Mouse (Mus musculus): Measurements from ENCODE around the gene Impg1.
A peak's percentile ranks its signal among the peaks of the same experiment; 100 is the strongest.
"Not testable (repeated sequence)": the region's sequence is repeated elsewhere in the genome, so short reads cannot be mapped to it uniquely, and the experiment has no call there.

Gene Impg1

GRCm38 (mm10) chr9:80344451-80345000 is 120.8 kb downstream of the Impg1 start:
- DNase-seq (ENCODE audit: inconsistent ontology term), result no peak

DNA sequence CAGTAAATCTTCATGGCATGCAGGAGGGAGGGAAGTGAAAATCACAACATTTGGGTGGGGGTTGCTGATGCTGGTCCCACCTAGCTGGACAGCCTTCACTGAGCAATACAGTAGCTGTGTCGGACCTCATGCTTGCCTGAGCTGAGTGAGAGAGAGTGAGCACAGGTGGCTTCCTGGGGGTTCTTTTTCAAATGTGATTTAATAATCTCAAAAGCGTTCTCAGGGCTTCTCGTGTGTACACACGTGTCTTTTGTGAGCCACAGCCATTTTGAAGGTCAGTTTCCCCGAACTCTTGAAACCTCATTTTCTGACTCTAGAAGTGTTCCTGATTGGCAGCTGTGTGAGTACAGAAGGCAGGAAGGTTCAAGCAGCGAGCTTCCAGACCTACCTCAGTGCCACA is 122.8 kb downstream of the Impg1 start:
- no peak for DNase-seq (ENCODE audit: inconsistent ontology term)

DNA sequence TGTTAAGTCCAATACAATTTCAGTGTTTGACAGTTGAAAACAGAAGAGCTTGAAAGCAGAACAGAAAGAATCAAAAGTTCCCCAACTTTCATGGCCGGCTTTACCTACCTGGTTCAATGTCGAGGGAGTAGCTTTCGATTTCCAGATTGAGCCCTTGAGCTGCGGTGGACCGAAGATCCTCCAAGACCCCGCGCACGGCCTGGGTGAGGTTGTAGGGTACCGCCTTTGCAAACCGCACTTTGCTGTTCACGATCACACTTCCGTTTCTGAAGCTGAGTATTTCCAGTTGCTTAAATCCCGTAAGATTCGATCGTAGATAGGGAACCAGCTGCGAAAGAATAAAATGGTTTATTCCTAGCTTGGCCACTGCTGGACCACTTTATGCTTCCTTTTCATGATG is 123.5 kb downstream of the Impg1 start:
- DNase-seq (ENCODE audit: inconsistent ontology term), result no peak

GRCm38 (mm10) chr9:80340927-80341326 is 124.4 kb downstream of the Impg1 start:
- peak; percentile 60 for DNase-seq (ENCODE audit: inconsistent ontology term)

- DNase-seq (ENCODE audit: inconsistent ontology term), result no peak
Measured at GRCm38 (mm10) chr9:80338026-80338425, 127.3 kb downstream of the Impg1 start.

DNA sequence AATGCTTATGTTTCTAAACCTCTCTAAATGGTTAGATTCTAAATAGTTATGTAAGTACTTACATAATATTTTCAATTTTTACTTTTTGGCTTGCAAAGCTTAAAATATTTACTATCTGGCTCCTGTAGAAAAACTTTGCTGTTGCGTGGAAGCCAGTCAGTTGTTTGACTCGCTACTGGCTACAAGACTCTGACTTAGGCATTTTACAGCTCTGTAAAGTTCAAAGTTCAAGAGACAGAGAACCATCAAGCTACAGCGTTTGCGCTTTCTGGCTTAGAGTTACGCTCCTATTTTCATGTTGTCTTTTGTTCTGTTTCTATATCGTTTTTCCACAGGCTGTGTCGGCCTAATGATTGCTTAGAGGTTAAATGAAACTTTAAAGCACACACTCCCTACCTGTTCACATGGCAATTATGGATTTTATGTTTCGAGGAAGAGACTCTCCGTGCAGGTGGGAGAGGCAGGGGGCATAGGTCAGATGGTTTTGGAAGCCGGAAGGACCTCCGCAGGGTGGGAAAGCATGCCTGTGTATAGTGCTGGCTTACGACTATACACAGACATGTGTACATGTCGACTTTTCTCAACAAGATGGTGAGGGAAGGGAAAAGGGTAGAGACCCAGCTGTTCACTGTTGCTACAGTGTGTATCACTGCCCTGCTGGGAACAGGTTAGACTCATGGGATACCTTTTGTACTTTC is 129.5 kb downstream of the Impg1 start:
- DNase-seq (ENCODE audit: inconsistent ontology term), result no peak

DNA sequence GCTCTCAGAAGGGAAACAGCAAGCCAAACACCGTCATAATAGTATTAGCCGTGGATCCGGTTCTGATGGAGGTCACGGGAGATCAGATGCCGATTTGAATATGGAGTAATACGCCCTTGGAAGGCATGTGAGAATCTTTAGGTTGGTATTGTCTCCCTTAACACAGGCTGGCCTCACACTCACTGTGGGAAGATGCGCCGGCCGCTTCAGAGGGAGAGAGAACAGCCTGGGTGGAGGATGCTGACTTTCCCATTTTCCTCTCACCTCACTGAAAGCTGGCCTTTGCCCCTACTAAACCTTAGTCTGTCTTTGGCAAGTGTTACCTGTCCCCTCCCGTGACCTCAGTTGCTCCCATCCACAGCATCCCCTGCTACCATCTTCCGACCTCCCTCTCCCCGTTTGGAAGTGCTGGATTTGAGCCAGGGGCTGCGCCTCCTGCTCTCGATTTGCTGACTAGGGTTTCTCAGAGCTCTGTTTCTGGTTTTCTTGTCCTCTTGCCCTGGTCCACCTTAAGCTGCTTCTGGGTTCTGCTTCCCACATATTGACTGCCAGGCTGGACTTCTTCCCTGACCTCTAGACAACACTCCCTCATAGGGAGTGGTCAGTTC is 131.2 kb downstream of the Impg1 start:
- DNase-seq (ENCODE audit: inconsistent ontology term), result no peak

DNA sequence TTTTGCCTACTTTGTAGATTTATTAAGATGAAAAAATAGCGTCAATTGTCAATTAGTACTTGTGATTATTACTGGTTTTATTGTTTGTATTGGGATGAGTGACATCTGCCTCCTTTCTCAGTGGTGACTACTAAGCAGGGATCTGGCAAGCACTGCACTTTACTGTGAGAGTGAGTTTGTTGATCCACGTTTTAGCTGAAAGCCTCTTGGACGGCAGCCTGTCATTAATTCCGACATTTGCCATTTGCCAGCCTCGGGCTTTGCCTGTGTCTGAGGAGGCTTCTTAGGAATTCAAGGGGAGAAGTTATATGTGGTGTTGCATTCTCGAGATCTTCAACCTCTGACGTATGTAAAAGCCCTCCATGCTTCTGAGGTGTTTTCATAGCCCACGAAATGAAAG is 131.8 kb downstream of the Impg1 start:
- DNase-seq (ENCODE audit: inconsistent ontology term), result no peak

DNA sequence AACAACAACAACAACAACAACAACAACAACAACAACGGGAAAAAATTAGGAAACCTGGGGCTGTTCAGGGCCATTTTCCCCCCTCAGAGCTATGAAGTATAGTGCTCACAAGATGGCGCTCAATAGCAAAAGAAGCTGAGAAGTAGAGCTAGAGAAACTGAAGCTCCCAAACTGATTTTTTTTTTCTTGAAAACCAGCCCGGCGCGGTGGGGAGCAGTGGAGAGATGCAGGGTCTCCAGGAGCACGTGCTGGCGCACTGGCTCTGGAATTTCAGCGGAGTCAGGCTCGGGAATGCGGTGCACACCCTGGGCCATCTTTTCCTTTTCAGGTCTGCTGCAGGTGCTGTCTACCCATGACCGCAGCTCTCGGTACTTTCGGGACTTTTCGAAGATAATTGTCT is 133.1 kb downstream of the Impg1 start:
- peak; percentile 55 for DNase-seq (ENCODE audit: inconsistent ontology term)

DNA sequence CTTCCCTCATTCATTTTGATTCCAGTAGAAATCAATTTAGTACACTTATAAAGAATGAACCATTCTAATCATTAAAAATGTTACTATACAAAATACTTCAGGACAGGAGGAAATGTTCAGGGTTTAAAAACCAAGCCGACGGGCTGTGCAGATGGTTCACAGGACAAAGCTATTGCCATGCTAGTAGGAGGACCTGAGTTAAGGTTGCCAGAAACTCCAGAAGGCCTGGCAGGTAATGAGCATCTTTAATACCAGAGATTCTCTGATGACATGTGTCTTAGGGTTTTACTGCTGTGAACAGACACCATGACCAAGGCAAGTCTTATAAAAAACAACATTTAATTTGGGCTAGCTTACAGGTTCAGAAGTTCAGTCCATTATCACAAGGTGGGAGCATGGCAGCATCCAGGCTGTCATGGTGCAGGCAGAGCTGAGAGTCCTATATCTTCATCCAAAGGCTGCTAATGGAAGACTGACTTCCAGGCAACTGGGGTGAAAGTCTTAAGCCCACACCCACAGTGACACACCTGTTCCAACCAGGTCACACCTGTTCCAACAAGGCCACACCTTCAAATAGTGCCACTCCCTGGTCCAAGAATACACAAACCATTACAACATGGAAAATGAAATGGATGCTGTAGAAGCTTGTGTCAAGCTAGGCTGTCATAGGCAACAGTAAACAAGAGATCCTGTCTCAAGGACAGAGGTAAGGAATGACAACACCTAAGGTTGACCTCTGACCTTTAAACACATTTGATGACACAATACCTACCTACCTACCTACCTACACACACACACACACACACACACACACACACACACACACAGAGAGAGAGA is 144.0 kb downstream of the Impg1 start:
- not testable (repeated sequence) for DNase-seq (ENCODE audit: inconsistent ontology term)

- DNase-seq (ENCODE audit: inconsistent ontology term), result no peak
Measured at GRCm38 (mm10) chr9:80318027-80318426, 147.3 kb downstream of the Impg1 start.

GRCm38 (mm10) chr9:80315922-80316321 is 149.4 kb downstream of the Impg1 start:
- DNase-seq (ENCODE audit: inconsistent ontology term), result no peak

DNA sequence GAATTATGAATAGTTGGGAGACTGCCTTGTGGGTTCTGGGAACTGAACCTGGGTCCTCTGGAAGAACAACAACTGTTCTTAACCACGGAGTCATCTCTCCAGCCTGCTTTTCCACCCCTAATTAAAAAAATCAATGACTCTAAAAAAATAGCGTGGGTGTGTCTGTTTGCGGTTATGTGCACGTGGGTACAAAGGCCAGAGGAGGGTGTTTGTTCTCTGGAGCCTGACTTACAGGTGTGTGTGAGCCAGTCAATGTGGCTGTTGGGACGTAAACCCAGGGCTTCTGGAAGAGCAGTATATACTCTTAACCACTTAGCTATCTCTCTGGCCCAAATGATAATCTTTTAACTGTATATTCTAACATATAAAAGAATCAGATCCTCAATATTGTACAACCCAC is 151.7 kb downstream of the Impg1 start:
- DNase-seq (ENCODE audit: inconsistent ontology term), result no peak

GRCm38 (mm10) chr9:80307629-80308028 is 157.7 kb downstream of the Impg1 start:
- no peak for DNase-seq (ENCODE audit: inconsistent ontology term)

GRCm38 (mm10) chr9:80306853-80307252 is 158.4 kb downstream of the Impg1 start:
- no peak for DNase-seq (ENCODE audit: inconsistent ontology term)

GRCm38 (mm10) chr9:80306390-80306789 is 158.9 kb downstream of the Impg1 start:
- no peak for DNase-seq (ENCODE audit: inconsistent ontology term)

GRCm38 (mm10) chr9:80303518-80303917 is 161.8 kb downstream of the Impg1 start:
- DNase-seq (ENCODE audit: inconsistent ontology term), result no peak

DNA sequence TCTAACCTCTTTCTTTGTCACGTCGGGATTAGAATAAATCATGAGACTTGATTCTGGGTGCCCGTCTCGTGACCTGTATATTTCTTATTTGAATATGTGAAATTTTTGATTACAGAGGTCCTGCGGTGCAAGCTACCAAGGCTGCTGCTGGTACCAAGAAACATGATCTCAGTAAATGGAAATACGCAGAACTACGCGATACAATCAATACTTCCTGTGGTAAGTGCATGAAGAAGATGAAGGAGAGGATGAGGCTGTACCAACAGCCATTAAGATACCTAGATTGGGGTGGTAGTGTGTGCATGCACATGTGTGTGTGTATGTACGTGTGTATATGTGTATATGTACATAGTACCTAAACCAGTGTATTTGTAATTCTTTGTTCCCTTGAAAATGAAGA is 166.2 kb downstream of the Impg1 start:
- no peak for DNase-seq (ENCODE audit: inconsistent ontology term)

DNA sequence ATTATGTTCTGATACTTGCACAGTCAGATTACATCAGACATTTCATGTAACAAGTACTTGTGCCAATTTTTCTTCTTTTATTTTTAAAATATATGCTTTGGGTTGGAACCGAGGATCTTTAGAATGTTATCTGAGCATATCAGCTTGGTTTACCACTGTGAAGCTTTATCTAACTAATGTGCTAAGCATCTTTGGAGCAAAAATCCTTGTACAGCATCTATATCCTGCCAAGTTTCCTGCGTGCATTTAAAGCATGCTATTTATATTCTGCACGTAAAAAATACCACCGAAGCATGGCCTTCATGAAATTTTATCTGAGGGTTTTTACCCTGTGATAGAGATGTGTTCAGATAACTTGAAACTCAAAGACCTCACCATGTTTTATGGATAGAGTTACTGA is 169.2 kb downstream of the Impg1 start:
- no peak for DNase-seq (ENCODE audit: inconsistent ontology term)

DNA sequence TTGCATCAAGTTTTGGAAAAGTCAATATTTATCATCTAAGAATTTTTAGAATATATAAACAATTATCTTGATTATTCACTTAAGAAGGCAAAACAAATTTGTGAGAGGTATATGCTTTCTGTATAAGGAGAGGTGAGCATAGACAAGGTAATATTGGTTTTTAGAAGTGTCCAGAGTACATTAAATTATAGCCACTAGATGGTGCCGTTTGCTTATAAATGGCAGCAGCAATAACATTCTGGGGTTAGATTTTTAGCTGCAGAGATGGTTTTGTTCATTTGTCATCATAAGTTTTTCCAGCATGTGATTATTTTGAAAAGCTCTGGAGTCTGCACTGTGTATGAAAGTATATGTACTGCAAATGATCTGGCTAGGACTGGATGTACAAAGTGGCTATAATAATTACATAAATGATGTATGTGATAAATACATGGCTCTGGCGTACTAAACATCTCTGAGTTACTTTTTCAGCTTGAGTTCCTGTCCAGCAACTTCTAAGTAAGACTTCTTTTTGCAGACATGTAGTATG is 172.2 kb downstream of the Impg1 start:
- peak; percentile 4 for DNase-seq (ENCODE audit: inconsistent ontology term)

DNA sequence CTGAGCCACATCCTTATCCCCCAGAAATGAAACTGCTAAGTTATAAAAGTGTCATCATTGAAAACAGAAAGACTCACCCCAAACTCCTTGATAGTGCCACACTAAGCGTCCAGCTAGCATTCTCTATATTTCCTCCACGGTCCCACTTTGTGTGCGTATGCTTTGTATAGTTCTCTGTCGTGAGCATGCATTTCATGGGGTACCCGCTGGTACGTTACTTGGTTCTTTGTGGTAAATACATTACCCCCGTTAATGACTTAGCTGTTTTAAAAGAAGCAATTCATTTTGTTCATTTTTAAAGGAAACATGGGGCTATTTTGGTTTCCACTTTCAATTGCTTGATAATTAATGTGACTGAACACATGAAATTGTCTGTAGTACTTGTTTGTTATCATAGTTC is 178.4 kb downstream of the Impg1 start:
- DNase-seq (ENCODE audit: inconsistent ontology term), result no peak

- DNase-seq (ENCODE audit: inconsistent ontology term), result no peak
Measured at GRCm38 (mm10) chr9:80284539-80285174, 180.6 kb downstream of the Impg1 start.

Measured in Muller cell, postnatal 12 days (primary cell).